Mouse (Mus musculus) thymus, adult 2 months (tissue): ENCODE results near the gene Dgkd.

ENCODE experiments used
- CTCF ChIP-seq: fragments of 200-500 bp; IDR thresholded peaks from 2 replicates; pipeline ENCODE4 v1.5.1; 2012; ENCODE audit warnings: mild to moderate bottlenecking, control low read depth, low read length, moderate library complexity, borderline replicate concordance; ENCODE audit not compliant: control insufficient read depth, poor library complexity, insufficient read depth; ENCODE audit errors: extremely low read depth
- POLR2A ChIP-seq: fragments of 200-500 bp; IDR thresholded peaks from 2 replicates; pipeline ENCODE4 v1.6.1; 2012; ENCODE audit warnings: mild to moderate bottlenecking, low read length, control low read depth, moderate library complexity; ENCODE audit not compliant: control insufficient read depth, poor library complexity, insufficient read depth; ENCODE audit errors: extremely low read depth

DNA sequence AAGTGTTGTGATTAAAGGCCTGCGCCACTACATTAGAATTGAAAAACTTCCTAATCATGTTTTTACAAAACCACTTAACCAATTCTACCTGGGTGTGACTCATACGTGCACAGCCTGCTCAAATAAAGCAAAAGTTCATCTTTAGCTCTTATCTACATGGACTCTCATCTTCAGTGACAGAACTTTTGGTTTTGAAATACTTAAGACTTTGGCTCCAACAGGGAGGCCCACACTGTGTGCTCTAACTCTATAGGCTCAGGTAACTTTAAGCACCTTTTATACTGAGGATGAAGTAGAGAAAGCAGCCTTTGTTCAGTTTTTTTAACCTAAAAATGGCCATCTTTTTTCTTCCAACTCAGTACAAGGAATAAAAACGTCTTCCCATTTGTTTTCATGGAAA is 100.0 kb downstream of the Dgkd start:
- no peak for TF ChIP-seq POLR2A
- TF ChIP-seq CTCF: no peak
